Mouse (Mus musculus): ENCODE results near the gene Gpr75. TPM values are rescaled to one million over a fixed set of nuclear protein-coding genes. Genes with fewer than 3 reads are reported as not detected.

Gpr75 gene
- polyA plus RNA-seq, 1 experiment from 2014 or later: 1.5 TPM

Other genes starting within 250 kb of the Gpr75 start
- 6.2 and 9.4 TPM in 2 replicates for gene Acyp2, start 235.8 kb upstream of the Gpr75 start, polyA plus RNA-seq (2016; fragmentation: Nextera tagmentation; extraction: Ambion mirVana)
- 32.1 and 38.2 TPM in 2 replicates for gene Psme4, start 113.6 kb upstream of the Gpr75 start, polyA plus RNA-seq (2016; fragmentation: Nextera tagmentation; extraction: Ambion mirVana)
- gene Asb3, start 58 bp downstream of the Gpr75 start, polyA plus RNA-seq (2016; fragmentation: Nextera tagmentation; extraction: Ambion mirVana): 34.2 and 34.7 TPM in 2 replicates
- gene Erlec1, start 69.0 kb downstream of the Gpr75 start, polyA plus RNA-seq (2016; fragmentation: Nextera tagmentation; extraction: Ambion mirVana): 9.9 and 10.5 TPM in 2 replicates
- 17.6 and 18.6 TPM in 2 replicates for gene Chac2, start 101.0 kb downstream of the Gpr75 start, polyA plus RNA-seq (2016; fragmentation: Nextera tagmentation; extraction: Ambion mirVana)